Mouse (Mus musculus): ENCODE data around the gene Vkorc1. TPM values are rescaled to one million over a fixed set of nuclear protein-coding genes. Genes with fewer than 3 reads are reported as not detected.
"Not testable (repeated sequence)": the region's sequence is repeated elsewhere in the genome, so short reads cannot be mapped to it uniquely, and the experiment has no call there.

The Vkorc1 gene
- 10 to 100 TPM; 21.3 to 24.0 TPM for total RNA-seq (2021)
- long read RNA-seq, experiment 1, transcript Vkorc1-201 (3 exons, 748 nt) = major isoform, 12 of 12 reads
- long read RNA-seq, experiment 1, partial matches to known transcripts = 0 of 12 reads
- long read RNA-seq, experiment 1, other reads (novel, unspliced or antisense) = 0 of 12 reads
- long read RNA-seq, experiment 2, transcript Vkorc1-201 (3 exons, 748 nt) = major isoform, 10 of 12 reads
- long read RNA-seq, experiment 2, partial matches to known transcripts = 2 of 12 reads
- long read RNA-seq, experiment 2, other reads (novel, unspliced or antisense) = 0 of 12 reads

DNA sequence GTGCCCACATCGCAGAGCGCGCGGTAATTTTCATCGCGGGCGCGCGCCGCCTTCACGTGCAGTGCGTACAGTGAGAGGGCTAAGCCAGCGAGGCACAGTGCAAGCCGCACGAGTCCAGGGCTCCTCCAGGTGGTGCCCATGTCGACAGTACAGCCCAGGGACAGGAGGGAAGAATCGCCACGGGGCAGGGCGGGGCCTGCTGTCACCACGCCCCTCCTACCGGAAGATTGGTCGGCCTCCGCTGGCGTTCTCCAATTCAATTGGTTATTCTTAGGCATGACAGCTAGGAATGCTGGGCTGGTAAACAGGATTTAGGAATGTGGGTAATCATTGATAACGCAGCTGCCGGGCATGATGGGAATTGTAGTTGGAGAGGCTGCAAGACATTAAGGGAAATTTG, at the start of gene Vkorc1, which contains the start of gene Gm21974:
TSS of gene Vkorc1 (minus strand) at position 176 of the 400 bp plus-strand sequence.
TSS of gene Gm21974 (minus strand) at position 13 of the 400 bp plus-strand sequence.
- DNase-seq (ENCODE audit: low spot score in 2 of 2) = peak; percentile 90 to 94

DNA sequence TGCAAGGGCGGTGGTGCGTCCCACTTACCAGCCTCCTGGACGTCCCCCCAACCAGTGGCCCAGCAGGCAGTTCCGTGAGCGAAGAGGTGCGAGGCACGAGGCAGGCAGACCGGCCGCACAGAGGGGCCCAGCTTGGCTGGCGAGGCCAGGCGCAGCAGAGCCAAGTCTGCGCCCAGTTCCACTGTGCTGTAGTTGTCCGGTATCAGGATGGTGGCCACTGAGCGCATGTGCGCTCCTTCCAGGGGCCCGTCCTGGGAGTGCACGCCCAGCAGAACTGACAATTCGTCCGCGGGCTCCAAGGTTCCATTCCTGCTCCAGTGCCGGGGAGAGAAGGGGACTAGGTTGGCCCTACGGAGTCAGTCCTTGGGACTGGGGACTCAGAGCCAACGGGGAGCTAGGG, 49.2 kb upstream of the Vkorc1 start:
- no peak for DNase-seq (ENCODE audit: low spot score in 2 of 2)

DNA sequence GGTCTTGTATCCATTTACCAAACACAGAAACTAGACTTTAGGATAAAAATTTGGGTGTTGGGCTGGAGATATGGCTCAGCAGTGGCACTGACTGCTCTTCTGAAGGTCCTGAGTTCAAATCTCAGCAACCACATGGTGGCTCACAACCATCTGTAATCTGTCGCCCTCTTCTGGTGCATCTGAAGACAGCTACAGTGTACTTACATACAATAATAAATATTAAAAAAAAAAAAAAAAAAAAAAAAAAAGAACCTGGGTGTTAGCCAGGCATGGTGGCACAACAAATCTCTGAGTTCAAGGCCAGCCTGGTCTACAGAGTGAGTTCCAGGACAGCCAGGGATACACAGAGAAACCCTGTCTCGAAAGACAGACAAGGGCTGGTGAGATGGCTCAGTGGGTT, 46.7 kb upstream of the Vkorc1 start:
- not testable (repeated sequence) for DNase-seq (ENCODE audit: low spot score in 2 of 2)

DNA sequence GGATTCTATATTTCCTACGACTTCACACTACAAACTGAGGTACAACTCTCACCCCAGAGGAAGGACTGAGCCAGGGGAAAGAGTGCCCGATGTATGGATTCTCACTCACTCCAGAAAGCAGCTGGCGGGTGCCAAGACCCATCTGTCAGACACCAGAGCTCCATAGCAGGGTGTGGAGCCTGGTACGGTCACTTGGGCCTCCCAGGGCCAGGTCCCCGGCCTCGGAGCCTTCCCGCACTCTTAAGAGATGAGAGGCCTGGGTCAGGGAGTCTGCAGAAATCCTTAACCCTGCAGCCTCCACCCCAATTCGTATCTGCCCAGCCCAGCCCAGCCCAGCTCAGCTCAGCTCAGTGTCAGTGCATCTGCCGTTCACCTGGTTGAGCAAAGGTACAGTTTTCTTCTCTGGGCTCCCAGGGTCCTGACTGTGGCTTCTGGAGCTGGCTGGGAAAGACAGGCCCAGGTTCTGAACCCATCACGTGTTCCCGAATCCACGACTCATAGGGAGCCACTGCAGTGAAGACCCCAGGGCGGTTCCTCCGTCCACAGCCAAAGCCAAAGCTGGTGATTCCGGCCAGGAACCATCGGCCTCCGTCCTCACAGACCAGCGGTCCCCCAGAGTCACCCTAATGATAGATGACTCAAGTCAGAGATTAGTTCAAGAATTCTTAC, 40.9 kb upstream of the Vkorc1 start:
- DNase-seq (ENCODE audit: low spot score in 2 of 2) = peak in 1 of 2 experiments; percentile 20

GRCm38 (mm10) chr7:127935748-127936159, 40.3 kb upstream of the Vkorc1 start:
- no peak for DNase-seq (ENCODE audit: low spot score in 2 of 2)

DNA sequence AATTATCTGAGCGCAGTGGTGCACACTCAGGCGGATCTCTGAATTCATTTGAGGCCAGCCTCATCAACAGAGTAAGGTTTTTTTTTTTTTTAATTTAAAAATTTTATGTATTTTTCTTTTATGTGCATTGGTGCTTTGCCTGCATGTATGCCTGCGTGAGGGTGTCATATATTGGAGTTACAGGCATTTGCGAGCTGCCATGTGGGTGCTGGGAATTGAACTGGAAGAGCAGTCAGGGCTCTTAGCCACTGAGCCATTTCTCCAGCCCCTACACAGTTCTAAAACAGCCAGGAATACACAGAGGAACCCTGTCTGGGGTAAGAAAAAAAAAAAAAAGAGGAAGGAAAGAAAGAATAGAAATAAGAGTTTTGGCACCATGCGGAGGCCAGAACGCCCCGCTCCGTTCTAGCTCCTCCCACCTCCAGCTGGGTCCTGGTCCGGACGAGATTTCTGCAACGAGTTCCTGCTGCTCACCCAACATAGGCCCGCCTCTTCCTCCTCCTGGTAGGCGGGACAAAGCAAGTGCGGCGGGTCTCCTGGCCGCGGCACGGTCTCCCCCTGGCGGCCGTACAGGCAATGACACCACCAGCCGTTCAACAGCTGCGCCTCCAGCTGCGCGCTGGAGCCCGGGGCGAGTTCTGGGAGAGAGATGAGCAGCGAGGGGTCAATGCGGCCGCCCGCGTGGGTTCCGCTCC, 39.8 kb upstream of the Vkorc1 start:
- DNase-seq (ENCODE audit: low spot score in 2 of 2) = peak; percentile 95 to 96

- no peak for DNase-seq (ENCODE audit: low spot score in 2 of 2)
Measured at GRCm38 (mm10) chr7:127934075-127934474, 38.7 kb upstream of the Vkorc1 start.

DNA sequence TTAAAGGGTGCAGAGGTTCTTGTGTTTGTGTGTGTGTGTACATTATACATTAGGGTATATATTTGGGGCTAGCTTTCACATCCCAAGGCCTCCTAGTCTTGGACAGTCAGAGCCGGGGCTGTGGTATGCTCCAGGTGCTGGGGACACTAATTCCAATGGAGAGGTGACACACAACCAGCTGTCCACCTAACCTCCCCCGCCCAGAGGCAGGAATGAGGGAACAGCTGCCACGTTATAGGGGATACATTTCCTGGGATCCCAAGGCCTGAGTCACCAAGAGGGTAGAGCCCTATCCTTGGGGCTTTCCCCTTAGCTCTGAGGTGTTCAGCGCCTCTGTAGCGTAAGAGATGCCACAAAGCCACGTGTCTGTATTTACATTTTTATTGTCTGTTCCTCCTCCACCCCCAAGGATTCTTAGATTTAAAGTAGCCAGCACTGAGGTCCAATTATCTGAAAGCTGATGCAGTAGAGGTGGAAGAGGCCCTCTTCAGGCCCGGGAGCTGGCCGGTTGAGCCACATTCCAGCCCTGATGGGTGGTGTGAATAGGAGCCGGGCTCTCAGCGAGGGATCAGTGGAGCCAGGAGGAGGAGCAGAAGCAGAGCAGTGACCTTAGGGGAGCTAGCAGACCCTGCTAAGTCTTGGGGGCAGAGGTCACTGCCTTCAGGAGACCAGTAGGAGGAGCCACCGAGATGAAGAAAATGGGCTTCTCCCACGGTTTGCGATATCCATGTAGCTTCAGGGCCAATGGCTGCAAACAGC, 37.0 kb upstream of the Vkorc1 start:
- no peak for DNase-seq (ENCODE audit: low spot score in 2 of 2)

DNA sequence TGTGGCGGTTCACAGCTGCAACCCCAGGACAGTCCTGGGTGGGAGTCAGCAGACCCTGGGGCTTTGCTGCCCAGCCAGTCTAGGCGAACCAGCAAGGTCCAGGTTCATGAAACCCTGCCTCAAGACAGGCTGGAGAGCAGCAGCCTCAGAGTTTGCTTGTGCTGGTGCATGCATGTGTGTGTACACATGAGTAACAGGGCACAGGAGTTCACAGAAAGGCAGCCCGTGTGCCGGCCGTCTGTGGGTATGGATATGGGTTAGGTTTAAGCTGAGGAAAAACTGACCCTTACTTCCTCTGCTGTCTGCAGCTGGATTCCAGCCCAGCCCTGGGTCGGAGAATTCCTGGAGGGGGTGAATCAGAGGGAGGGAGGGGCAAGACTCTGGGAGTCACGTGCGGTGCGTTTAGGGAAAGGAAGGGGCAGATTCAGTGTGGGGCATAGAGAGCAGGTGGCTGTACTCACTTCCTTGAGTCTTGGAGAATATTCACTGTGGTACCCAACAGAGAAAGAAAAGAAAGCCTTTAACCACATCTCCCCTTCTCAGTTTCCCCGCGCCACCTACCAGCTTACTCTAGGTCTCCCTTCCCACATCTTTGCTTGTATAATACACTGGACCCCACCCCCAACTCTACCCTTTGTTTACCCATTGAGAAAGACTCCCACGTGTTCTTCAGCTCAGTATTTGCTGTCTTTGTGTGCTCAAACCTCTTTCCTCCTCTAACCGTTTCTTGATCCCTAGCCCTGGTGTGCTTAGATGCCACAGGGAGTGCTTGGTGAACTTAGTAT, 36.1 kb upstream of the Vkorc1 start:
- DNase-seq (ENCODE audit: low spot score in 2 of 2) = no peak

- no peak for DNase-seq (ENCODE audit: low spot score in 2 of 2)
Measured at GRCm38 (mm10) chr7:127930636-127931035, 35.2 kb upstream of the Vkorc1 start.

- DNase-seq (ENCODE audit: low spot score in 2 of 2) = no peak
Measured at GRCm38 (mm10) chr7:127929923-127930322, 34.5 kb upstream of the Vkorc1 start, which contains the start of gene Prss8. Gene Prss8, minus strand, starts transcription at chr7:127930104.

DNA sequence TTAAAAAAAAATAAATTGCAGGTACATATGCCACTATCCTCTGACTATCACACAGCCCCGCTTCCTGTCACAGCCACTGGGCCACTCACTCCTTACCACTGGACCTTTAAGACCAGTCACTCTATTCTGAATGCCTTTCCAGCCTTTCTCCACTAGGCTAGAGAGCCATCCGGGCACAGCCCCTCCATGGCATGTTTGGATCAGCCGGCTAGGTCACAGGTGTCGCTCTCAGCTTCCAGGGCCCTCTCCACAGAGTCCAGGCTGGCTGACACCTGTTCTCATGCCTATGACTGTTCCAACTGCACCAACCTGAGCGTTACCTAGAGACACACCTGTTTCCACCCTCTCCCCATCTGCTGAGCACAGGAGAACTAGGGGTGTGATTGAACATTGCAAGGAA, 33.2 kb upstream of the Vkorc1 start:
- no peak for DNase-seq (ENCODE audit: low spot score in 2 of 2)

- DNase-seq (ENCODE audit: low spot score in 2 of 2) = no peak
Measured at GRCm38 (mm10) chr7:127927726-127928125, 32.3 kb upstream of the Vkorc1 start.

DNA sequence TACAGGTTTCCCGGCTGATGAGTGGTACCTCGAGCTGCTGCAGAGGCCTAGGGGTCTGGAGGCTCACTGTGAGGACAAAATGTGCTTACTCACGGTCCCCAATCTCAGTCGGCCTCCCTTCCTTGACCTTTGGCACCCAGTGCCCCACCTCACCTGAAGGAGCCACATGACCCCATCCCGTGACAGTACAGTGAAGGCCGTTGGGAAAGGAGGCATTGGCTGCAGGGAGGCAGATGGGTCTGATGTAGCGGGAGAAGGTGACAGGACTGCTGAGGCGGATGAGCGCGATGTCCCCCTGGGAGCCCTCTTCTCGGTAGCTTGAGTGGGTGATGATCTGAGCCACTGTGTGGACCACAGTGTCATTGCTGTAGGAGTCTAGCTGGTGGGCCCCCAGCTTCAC, 31.4 kb upstream of the Vkorc1 start:
- no peak for DNase-seq (ENCODE audit: low spot score in 2 of 2)

GRCm38 (mm10) chr7:127926066-127926465, 30.6 kb upstream of the Vkorc1 start:
- DNase-seq (ENCODE audit: low spot score in 2 of 2) = no peak

- no peak for DNase-seq (ENCODE audit: low spot score in 2 of 2)
Measured at GRCm38 (mm10) chr7:127925252-127925651, 29.8 kb upstream of the Vkorc1 start.

DNA sequence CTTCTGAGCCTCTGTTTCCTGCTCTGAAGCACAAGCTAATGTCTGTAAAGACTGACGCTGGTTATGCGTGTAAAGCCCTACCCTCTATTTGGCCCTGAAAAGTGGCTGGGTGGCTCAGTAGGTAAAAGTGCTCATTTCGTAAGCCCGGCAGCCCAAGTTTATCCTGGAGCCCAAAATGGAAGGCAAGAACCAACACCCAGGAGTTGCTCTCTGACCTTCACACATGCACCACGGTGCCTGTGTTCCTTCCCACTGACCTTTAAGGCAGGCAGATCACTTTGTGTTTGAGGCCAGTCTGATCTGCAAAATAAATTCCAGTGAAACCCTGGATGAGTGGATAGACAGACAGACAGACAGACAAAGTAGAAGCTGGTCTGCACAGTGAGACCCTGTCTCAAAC, 28.3 kb upstream of the Vkorc1 start:
- DNase-seq (ENCODE audit: low spot score in 2 of 2) = no peak

DNA sequence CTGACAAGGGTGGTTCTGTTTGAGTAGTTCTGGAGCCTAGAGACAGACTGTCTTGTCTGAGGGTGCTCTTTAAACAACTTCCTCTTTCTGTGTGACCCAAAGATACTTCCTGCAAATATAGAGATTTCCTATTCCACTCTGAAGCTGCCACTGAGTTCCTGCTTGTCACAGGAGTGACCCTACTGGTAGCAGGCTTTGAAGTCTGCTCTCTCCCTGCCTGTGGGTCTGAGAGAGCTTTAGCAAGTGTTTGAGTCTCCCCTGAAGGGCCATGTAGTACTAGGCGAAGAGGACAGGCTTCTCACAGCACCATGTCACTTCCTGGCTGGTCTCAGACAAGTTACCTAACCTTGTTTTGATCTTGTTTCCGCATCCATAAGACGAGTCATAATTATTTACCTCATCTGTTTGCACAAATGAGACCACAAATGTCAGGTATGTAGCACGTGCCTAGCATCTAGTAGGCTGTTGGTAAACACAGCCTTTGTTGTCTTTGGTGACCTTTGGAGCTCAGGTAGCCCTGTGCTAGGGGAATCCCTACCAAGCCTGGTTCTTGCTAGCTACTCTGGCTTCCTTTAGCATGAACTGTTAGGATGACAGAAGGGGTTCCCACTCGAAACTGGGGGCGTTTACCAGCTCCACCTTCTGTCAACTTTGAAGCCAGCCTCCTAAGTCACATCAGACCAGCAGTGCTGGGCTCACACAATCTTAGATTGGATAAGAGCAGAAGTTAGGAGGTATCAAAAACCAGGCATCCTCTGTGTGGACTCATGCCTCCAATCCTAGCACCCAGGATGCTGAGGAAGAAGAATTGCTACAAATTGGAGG, 27.2 kb upstream of the Vkorc1 start:
- DNase-seq (ENCODE audit: low spot score in 2 of 2) = no peak

GRCm38 (mm10) chr7:127921516-127921915, 26.1 kb upstream of the Vkorc1 start:
- DNase-seq (ENCODE audit: low spot score in 2 of 2) = no peak

DNA sequence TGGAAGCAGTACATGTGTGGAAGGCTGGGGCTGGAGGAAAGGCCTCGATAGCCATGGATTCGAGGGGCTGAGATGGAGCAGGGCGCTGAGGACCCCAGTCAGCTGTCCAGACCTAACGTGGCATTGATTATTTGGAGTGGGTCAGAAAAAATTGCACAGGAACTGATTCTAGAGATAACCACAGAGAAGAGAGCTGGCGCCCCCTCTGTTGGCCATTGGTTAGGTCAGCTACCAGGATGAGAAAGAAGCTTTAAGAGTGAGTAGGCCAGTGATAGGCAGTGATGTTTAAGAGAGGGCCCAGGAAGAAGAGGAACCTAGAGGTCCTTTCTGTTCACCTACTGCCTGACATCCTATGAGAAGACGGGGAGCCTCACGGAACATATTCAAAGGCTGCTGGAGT, 23.9 kb upstream of the Vkorc1 start:
- no peak for DNase-seq (ENCODE audit: low spot score in 2 of 2)
